Mouse (Mus musculus): ENCODE data around the gene Prom2. TPM values are rescaled to one million over a fixed set of nuclear protein-coding genes. Genes with fewer than 3 reads are reported as not detected.

Gene Prom2
- total and polyA plus RNA-seq, 2 experiments: 5.9 TPM; not detected in 1

DNA sequence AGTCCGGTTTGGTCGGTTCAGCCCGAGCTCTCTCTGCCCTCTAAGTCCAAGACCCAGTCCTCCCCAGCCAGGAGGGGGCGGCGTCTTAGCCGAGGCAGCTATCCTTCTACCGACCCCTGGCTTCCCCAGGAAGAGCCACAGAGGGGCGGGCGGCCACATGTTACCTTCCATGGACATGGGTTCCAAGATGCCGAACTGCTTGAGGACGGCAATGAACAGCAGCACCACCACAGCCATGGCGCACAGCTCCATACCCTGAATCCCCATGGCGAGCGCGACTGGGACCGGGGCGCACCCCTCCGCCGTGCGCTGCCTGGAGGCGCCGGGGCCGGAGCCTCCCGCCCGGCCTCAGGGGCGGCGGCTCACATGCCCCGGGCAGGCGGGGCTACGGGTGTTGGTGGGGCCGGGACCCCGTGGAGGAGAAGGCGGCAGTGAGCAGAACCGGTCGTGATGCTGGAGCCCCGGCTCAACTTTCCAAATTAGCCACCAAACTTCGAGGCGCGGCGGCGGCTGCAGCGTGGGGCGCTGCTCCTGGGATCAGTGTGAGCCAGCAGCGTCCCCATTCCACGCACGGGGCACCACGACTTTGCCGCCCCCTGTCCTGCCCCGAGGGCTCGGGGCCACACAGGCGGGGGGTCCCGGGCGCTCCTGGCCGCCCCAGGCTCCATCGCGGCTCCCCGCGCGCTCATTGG is 59.3 kb downstream of the Prom2 start:
- H3K4me1 ChIP-seq (ENCODE audit: control insufficient read depth, insufficient read depth, low read length): no peaks in the 10 kb centered on the region
- no peaks in the 10 kb centered on the region for H3K79me2 ChIP-seq (ENCODE audit: control insufficient read depth, insufficient read depth, low read length)
- no peak for TF ChIP-seq POLR2A (IDR thresholded peaks at IDR 0.05; ENCODE audit: extremely low read depth, insufficient read depth, low read length)
- TF ChIP-seq CTCF (IDR thresholded peaks at IDR 0.05; ENCODE audit: low read depth, low read length): no peak
- no peaks in the 10 kb centered on the region for H3K36me3 ChIP-seq (ENCODE audit: control insufficient read depth, insufficient read depth, low read length)
- H3K27ac ChIP-seq (replicated peaks; ENCODE audit: insufficient read depth, low read depth, low read length): no peak overlapping the region
- peaks cover 21% of the 10 kb centered on the region; the same call in 1 of the 2 replicates for H3K27me3 ChIP-seq (ENCODE audit: control insufficient read depth, insufficient read depth, low read length)
- DNase-seq (ENCODE audit: extremely low read depth, low read depth, low spot score): no peak
- H3K9ac ChIP-seq (ENCODE audit: low read depth, low read length): peak overlapping the region; percentile 23
- peak overlapping the region; percentile 43 for H3K4me3 ChIP-seq (ENCODE audit: insufficient read depth, low read depth, low read length)
- 2% methylated on average over 59 of the region's 59 CpGs for WGBS

DNA sequence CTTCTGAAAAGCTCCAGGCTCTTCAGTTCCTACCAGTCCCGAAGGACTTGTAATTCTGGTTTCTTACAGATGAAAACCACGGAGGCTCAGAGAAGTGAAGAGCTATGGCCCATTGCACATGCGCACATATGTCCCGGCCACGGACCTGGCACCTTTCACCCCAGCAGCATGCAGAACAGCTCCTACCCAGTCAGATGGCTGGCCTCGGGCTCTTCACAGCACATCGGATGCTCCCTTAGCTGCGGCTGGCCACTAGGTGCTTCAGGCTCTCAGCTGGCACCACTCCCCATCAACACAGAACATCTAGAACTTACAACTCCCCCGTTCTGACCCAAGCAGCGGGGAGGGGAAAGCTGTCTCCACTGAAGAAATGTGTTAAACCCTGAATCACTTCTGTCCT is 61.5 kb downstream of the Prom2 start:
- peaks cover 21% of the 10 kb centered on the region; the same call in 1 of the 2 replicates for H3K27me3 ChIP-seq (ENCODE audit: control insufficient read depth, insufficient read depth, low read length)
- TF ChIP-seq CTCF (IDR thresholded peaks at IDR 0.05; ENCODE audit: low read depth, low read length) (no peak), POLR2A (IDR thresholded peaks at IDR 0.05; ENCODE audit: extremely low read depth, insufficient read depth, low read length) (no peak)
- DNase-seq (ENCODE audit: extremely low read depth, low read depth, low spot score): no peak
- H3K4me3 ChIP-seq (ENCODE audit: insufficient read depth, low read depth, low read length): no peak overlapping the region
- no peak overlapping the region for H3K27ac ChIP-seq (replicated peaks; ENCODE audit: insufficient read depth, low read depth, low read length)
- 70% methylated on average over 10 of the region's 10 CpGs for whole genome bisulfite sequencing
- no peaks in the 10 kb centered on the region for H3K36me3 ChIP-seq (ENCODE audit: control insufficient read depth, insufficient read depth, low read length)
- H3K4me1 ChIP-seq (ENCODE audit: control insufficient read depth, insufficient read depth, low read length): no peaks in the 10 kb centered on the region
- no peak overlapping the region for H3K9ac ChIP-seq (ENCODE audit: low read depth, low read length)
- no peaks in the 10 kb centered on the region for H3K79me2 ChIP-seq (ENCODE audit: control insufficient read depth, insufficient read depth, low read length)

DNA sequence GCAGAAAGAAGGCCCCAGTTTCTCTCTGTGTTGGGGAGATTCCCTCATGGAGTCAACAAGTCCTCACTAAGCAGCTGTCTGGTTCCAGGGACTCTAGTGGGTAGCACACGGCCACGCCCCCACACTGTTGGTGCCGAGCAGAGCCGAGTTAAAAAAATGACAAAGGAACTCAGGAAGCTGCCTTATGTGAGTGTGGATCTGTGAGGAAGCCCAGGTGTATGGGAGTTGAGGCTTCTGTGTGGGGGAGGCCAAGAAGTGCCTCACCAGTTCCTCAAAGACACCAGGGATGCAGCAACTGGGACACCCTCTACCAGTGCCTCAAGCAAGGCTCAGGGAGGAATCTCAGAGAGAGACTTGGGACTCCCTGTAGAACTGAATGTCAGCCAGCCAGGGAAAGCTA is 62.1 kb downstream of the Prom2 start:
- H3K4me1 ChIP-seq (ENCODE audit: control insufficient read depth, insufficient read depth, low read length): no peaks in the 10 kb centered on the region
- no peak for DNase-seq (ENCODE audit: extremely low read depth, low read depth, low spot score)
- H3K27ac ChIP-seq (replicated peaks; ENCODE audit: insufficient read depth, low read depth, low read length): no peak overlapping the region
- no peaks in the 10 kb centered on the region for H3K79me2 ChIP-seq (ENCODE audit: control insufficient read depth, insufficient read depth, low read length)
- TF ChIP-seq CTCF (IDR thresholded peaks at IDR 0.05; ENCODE audit: low read depth, low read length) (no peak), POLR2A (IDR thresholded peaks at IDR 0.05; ENCODE audit: extremely low read depth, insufficient read depth, low read length) (no peak)
- no peaks in the 10 kb centered on the region for H3K36me3 ChIP-seq (ENCODE audit: control insufficient read depth, insufficient read depth, low read length)
- H3K27me3 ChIP-seq (ENCODE audit: control insufficient read depth, insufficient read depth, low read length): peaks cover 21% of the 10 kb centered on the region; the same call in 1 of the 2 replicates
- 74% methylated on average over 4 of the region's 4 CpGs for WGBS
- no peak overlapping the region for H3K4me3 ChIP-seq (ENCODE audit: insufficient read depth, low read depth, low read length)
- no peak overlapping the region for H3K9ac ChIP-seq (ENCODE audit: low read depth, low read length)

Other genes starting within 250 kb of the Prom2 start
- gene Dusp2, start 205.3 kb downstream of the Prom2 start, total RNA-seq (2014; rRNA removed): 0.37 and 1.2 TPM in 2 replicates
- gene Dusp2, start 205.3 kb downstream of the Prom2 start, polyA plus RNA-seq (2012; rRNA removed): 0.45 and 0.83 TPM in 2 replicates
- gene Astl, start 202.8 kb downstream of the Prom2 start, total RNA-seq (2014; rRNA removed): not detected in 2 replicates
- gene Astl, start 202.8 kb downstream of the Prom2 start, polyA plus RNA-seq (2012; rRNA removed): not detected in 2 replicates
- gene Adra2b, start 178.3 kb downstream of the Prom2 start, total RNA-seq (2014; rRNA removed): 2.5 and 4.0 TPM in 2 replicates
- 5.0 TPM in 2 replicates for gene Adra2b, start 178.3 kb downstream of the Prom2 start, polyA plus RNA-seq (2012; rRNA removed)
- gene Gpat2, start 116.3 kb downstream of the Prom2 start, total RNA-seq (2014; rRNA removed): 1.2 and 1.3 TPM in 2 replicates
- gene Gpat2, start 116.3 kb downstream of the Prom2 start, polyA plus RNA-seq (2012; rRNA removed): 2.1 and 2.2 TPM in 2 replicates
- gene Fahd2a, start 96.9 kb downstream of the Prom2 start, total RNA-seq (2014; rRNA removed): 17.5 and 18.5 TPM in 2 replicates
- gene Fahd2a, start 96.9 kb downstream of the Prom2 start, polyA plus RNA-seq (2012; rRNA removed): 21.5 and 27.3 TPM in 2 replicates
- gene Kcnip3, start 19.4 kb downstream of the Prom2 start, total RNA-seq (2014; rRNA removed): 0.09 and 0.67 TPM in 2 replicates
- gene Kcnip3, start 19.4 kb downstream of the Prom2 start, polyA plus RNA-seq (2012; rRNA removed): 0.25 and 0.45 TPM in 2 replicates
- gene Zfp661, start 45.6 kb upstream of the Prom2 start, total RNA-seq (2014; rRNA removed): 2.9 and 3.1 TPM in 2 replicates
- 2.3 TPM in 2 replicates for gene Zfp661, start 45.6 kb upstream of the Prom2 start, polyA plus RNA-seq (2012; rRNA removed)
- gene Mrps5, start 45.8 kb upstream of the Prom2 start, total RNA-seq (2014; rRNA removed): 53.2 and 59.9 TPM in 2 replicates
- gene Mrps5, start 45.8 kb upstream of the Prom2 start, polyA plus RNA-seq (2012; rRNA removed): 47.1 and 59.8 TPM in 2 replicates
- 0.34 and 0.65 TPM in 2 replicates for gene Mal, start 115.2 kb upstream of the Prom2 start, total RNA-seq (2014; rRNA removed)
- 0.05 and 0.15 TPM in 2 replicates for gene Mal, start 115.2 kb upstream of the Prom2 start, polyA plus RNA-seq (2012; rRNA removed)
- not detected in 2 replicates for gene Mall, start 188.5 kb upstream of the Prom2 start, total RNA-seq (2014; rRNA removed)
- gene Mall, start 188.5 kb upstream of the Prom2 start, polyA plus RNA-seq (2012; rRNA removed): 0.06 and 0.17 TPM in 2 replicates
- gene Nphp1, start 247.4 kb upstream of the Prom2 start, total RNA-seq (2014; rRNA removed): 4.7 and 5.8 TPM in 2 replicates
- 1.6 and 2.1 TPM in 2 replicates for gene Nphp1, start 247.4 kb upstream of the Prom2 start, polyA plus RNA-seq (2012; rRNA removed)